Mouse (Mus musculus) spleen, postnatal 10 days (tissue): Measurements from ENCODE around the gene Ccdc162.
"Not testable (repeated sequence)": the region's sequence is repeated elsewhere in the genome, so short reads cannot be mapped to it uniquely, and the experiment has no call there.

ENCODE experiments used
- DNase-seq, 2 experiments: peaks; one replicate each; pipeline ENCODE4 v3.0.0; 2021 to 2022; ENCODE audit warnings: low spot score in 2 of 2

The Ccdc162 gene

GRCm38 (mm10) chr10:41697040-41697439, 19.4 kb downstream of the Ccdc162 start:
- no peak for DNase-seq

DNA sequence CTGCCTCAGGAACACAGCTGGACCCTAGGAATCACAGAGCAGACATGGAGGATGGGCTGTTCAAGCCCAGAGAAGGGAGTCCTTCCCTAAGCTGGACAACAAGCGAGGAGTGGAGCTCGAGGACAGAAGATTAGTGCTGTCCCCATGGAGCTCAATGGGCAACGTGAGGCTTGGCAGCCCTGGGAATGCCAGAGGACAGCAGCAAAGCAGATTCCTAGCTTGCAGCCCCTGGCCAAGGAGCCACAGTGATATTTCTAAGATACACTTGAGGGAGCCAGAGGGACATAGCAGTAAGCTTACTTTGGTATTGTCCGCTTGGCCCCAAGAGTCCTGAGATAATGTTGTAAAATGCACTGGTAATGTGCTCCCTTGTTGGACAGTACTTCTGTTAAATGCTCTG, 25.5 kb downstream of the Ccdc162 start:
- DNase-seq = no peak

DNA sequence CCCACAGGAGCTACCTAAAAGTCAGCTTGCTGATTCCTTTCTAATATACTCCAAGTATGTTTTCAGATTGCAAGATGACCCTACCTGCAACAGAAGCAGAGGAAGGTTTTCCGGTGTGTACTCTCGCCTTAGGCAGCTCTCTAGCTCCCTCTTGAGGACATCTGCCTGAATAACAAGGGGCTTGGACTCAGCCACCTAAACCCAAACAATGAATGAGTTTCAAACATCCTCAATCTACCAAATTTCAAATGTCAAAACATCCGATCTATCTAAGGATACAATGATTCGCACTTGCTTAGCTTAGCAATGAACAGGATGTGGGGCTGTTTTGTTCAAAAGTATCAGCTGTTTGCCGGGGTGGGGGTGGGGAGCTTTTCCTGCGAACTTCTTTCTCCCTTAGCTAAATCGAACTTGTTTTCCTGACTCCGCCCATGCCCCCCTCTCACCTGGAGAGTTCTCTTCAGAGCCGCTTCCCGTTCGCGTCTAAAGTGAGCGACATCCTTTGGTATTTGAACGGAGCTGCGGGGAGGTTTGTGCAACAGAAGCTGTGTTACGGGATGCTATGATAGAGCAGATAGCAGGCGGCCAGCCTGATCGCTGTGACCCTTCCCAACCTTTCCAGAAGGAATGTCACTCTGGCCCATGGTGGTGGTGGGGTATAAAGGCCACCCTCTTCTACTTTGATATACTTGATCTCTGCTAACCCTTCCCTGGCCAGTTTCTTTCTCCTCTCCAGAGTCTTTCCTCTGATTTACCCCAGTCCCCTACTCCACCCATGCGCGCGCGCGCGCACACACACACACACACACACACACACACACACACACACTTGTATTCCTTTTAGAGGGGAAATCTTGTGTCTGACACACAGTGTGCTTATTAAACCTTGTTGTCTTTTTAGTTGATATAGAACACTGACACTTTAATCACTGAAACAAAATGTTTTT, 26.2 kb downstream of the Ccdc162 start:
- DNase-seq = peak; percentile 45 to 74

- DNase-seq = no peak
Measured at GRCm38 (mm10) chr10:41684548-41684996, 31.9 kb downstream of the Ccdc162 start.

DNA sequence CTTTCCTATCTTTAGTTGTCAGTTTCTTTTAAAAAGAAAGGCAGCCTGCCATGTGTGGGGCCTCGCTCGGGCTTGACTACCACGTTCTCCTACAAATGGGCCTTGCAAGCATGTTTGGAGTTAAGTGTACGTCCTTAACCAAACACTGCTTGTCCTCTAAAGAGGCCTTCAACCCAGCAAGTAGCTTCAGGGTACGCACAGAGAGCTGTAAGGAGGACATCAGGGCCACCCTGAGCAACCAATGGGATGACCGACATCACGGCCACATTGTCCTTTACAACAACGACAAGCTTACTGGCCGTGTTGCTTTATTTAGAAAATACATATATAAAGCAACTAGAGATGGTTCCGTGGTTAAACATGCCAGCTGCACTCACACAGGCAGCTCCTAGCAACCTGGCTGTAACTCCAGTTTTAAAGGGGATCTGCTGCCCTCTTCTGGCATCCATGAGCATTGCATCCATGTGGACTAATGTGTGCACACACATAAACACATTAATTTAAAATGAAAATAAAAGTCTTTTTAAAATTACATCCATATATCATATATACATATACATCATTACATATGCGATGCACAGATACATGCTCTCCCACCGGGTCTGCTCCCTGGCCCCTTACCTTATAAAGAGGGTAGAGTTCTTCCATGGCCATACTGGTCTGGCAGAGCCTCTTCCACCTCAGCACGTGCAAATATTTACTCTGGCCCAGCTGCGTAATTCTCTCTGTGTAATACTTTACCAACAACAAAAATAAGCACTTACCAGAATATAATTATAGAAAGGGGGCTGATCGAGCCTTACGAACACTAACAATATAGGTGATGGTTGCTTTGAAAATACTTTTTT, 33.7 kb downstream of the Ccdc162 start:
- peak; percentile 76 to 88 for DNase-seq

DNA sequence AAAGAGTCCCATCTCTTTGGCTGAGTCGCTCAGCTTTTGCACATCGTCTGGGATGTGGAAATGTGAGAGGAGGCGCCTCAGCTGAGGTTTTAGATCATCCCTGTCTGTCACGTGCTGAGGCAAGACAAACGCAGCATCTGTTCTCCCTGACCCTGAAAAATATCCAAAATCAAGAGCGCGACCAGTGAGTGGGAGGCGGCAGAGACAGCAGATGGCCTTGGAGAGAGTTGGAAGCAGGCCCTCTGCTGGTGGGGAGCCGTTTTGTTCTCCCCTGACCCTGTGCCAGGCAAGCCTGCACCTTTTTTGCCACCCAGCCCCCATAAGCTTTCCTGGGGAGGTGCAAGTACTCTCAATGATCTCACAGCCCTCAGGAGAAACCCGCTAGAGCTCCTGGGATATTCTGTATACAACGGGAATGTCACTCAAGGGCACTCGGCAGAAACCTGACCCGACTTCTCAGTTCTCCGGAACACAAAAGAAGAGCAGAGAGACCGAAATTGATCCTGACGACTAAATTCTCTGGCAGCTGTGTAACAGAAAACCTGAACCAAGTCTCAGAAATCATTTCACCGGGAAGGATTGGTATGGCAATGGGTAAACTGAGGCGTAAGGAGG, 37.6 kb downstream of the Ccdc162 start:
- peak; percentile 22 to 67 for DNase-seq

DNA sequence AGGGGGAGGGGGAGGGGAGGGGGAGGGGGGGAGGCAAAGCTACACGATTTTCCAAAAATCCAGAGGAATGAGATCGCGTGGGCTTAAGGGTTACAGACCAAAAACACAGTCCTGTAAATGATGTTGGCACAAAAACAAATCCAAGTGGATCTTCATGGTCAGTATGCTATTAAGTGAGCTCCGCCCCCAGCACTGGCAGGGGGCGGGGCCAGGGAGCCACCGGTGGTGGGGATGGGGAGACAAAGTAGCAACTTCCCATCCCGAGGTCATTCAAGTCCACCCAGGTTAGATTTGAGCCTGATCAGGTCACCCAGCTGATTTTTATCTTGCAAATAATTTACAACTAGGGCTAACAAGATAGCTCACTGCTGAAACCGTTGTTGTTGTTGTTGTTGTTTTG, 39.0 kb downstream of the Ccdc162 start:
- DNase-seq = no peak

DNA sequence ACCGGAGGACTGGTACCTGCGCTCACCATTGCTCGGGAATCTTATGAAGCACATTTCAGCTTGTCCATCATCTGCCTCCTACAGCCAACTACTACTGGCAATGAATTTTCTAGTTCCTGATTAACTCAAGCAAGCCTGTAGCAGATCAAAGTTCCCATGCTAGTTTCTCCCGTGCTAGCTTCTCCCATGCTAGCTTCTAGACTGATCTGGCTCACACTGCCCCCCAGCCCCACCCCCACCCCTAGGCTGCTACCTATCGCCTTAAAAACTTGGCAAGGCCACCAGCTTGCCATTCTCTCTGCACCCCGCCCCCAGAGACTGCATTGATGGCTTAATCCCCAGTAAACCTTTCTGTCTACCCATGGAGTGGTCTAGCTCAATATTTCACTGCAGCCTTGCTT, 39.8 kb downstream of the Ccdc162 start:
- DNase-seq = no peak

GRCm38 (mm10) chr10:41675842-41676571, 40.4 kb downstream of the Ccdc162 start:
- DNase-seq = no peak

GRCm38 (mm10) chr10:41675243-41675642, 41.2 kb downstream of the Ccdc162 start:
- no peak for DNase-seq

DNA sequence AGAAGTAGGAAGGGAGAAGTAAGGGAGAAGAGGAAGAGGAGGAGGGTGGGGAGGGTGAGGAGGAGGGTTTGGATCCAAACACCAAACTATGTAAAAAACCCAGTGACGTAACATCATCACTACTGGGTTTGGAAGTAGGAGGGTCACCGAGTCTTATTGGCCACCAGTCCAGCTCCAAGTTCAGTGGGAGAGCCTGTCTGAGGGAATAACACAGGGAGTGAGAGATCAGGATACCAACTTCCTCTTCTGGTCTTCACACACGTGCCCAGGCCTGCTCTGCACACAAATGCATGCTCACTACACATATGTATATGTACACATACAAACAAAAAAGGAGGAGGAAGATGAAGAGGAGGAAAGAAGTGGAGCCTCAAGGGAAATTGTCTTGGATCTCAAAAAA, 42.1 kb downstream of the Ccdc162 start:
- DNase-seq = no peak

DNA sequence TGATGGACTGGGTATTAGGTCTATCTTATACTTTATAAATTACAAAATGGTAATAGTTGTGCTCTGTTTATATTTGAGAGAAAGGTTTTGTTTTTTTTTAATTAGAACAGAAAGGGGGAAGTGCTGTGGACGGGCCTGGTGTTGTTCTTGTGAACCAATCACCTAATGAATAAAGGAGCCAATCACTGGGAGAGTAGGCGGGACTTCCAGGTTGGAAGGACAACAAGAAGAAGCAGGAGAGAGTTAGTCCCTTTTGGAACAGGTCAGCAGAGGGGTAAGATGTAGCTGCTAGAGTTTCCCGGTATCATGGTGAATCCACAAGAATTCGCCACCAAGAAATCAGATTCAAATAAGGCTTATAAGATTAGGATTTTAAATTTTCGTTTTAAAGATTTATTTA, 46.2 kb downstream of the Ccdc162 start:
- DNase-seq = no peak

DNA sequence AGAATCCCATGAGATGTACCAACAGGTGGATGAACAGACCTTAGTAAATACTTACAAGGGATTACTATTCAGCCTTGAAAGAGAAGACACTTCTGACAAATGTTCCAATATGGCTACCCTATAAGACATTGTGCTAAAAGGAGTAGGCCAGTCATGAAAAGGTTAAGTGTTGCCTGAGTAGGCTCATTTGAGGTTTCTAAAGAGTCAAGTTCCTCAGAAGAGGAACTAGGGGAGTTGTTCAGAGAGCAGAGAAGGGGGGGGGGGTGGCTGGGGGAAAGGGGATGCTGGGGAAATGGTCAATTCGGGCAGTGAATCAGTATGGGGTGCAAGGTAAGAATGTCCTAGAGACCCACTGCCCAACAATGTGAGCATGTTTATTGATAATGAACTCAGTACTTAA, 50.9 kb downstream of the Ccdc162 start:
- DNase-seq = no peak

- not testable (repeated sequence) for DNase-seq
Measured at GRCm38 (mm10) chr10:41659671-41660070, 56.8 kb downstream of the Ccdc162 start.

DNA sequence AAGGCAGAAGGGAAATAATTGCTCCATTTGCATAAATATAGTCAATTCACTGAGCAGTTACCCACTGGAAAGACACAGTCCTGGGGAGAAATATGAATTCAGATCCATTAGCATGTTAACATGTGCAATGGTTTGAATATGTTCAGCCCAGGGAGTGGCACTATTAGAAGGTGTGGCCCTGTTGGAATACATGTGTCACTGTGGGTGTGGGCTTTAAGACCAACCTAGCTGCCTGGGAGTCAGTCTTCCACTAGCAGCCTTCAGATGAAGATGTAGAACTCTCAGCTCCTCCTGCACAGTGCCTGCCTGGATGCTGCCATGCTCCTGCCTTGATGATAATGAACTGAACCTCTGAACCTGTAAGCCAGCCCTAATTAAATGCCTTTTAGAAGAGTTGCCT, 60.8 kb downstream of the Ccdc162 start:
- not testable (repeated sequence) for DNase-seq

DNA sequence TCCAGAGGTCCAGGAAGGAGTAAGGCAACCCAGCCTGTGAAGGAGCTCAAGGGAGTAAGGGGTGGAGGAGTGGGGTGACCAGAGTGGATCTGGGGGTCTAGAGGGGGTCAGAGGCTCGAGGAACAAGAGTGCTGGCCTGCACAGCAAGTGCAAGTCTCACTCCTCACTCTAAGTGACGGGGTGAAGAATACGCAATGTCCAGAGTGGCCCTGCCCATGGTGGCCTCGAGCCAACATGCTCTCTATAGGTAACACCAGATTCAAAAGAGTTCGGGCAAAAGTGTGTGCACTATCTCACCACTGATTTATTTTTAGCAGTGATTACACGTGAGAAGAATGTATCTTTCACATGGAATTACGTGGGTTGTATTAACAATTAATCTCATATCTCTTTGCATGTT, 63.4 kb downstream of the Ccdc162 start:
- DNase-seq = no peak

DNA sequence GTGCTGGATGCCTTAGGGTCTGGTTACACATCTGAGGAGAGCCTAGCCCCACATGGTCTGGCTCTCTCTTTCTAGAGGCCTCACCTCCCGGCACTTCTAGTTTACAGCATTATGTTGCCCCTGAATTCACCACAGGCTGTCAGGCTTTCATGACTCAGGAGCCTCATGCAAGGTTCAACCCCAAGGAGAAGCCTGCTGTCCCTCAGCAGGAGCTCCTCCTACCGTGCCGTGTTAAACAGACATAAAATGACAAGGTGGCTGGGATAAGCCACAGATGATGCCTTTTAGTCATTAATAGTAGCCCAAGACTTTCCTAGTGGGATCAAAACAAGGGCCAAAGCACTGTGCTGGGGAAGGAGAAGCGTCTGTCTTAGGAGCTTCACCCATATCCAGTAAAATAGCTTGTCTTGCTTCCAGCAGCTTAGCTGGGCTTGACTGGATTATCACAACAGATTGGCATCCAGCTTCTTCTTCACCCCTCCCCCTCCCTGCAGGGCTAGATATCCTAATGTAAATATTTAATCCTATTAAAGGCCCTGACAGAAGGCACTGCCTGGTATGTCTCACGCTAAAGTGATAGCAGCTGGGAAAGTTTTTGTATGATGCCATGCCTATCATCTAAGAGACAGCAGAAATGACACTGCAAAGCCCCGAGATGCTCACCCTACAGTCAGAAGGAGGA, 64.2 kb downstream of the Ccdc162 start:
- no peak for DNase-seq

- DNase-seq = no peak
Measured at GRCm38 (mm10) chr10:41651532-41651931, 64.9 kb downstream of the Ccdc162 start.

- DNase-seq = no peak
Measured at GRCm38 (mm10) chr10:41649186-41649585, 67.2 kb downstream of the Ccdc162 start.

DNA sequence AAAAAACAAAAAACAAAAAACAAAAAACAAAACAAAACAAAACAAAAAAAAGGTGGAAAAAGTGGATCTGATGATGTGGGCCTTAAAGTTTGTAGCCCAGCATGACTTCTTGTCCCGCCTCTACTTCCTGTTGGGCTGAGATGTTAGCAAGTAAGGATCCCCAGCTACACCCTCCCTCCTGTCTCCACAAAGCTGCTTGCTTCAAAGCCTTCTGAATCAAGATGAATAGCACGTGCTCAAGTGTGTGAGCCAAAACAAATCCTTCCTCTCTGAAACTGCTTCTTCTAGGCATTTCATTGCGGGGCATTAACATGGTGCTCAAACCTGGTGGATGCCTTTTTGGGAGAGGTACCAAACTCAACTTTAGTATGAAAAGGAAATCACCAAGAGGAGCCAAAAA, 77.7 kb downstream of the Ccdc162 start:
- no peak for DNase-seq
